Mouse (Mus musculus): ENCODE measurements around the gene Hbb-bh2. TPM values are rescaled to one million over a fixed set of nuclear protein-coding genes. Genes with fewer than 3 reads are reported as not detected.

Gene Hbb-bh2
- total and polyA plus RNA-seq, 3 experiments = not detected

DNA sequence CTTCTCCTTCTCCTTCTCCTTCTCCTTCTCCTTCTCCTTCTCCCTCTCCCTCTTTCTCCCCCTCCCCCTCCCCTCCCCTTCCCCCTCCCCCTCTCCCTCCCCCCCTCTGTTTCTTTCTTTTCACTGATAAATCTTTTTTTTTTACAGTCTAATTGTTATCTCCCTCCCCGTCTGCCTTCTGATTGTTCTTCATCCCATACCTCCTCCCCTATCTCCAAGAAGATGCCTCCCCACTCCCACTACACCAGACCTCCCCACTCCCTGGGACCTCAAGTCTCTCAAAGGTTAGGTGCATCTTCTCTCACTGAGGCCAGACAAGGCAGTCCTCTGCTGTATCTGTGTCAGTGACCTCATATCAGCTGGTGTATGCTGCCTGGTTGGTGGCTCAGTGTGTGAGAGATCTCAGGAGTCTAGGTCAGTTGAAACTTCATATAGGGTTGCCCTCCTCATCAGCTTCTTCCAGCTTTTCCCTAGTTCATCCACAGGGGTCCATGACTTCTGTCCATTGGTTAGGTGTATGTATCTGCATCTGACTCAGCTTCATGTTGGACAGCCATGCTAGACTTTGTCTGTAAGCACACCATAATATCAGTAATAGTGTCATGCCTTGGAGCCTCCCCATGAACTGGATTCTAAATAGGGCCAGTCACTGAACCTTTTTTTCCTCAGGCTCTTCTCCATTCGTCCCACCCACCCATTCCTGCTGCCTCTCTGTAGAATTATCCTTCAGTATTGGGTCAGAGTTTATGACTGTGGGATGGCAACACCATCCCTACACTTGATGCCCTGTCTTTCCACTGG is 4.4 kb upstream of the Hbb-bh2 start:
- Histone ChIP-seq H3K27me3 (ENCODE audit: control insufficient read depth in 1 of 2, insufficient read depth in 2 of 2, low read length in 2 of 2) (no peaks in the 10 kb centered on the region), H3K9me3 (replicated peaks; ENCODE audit: insufficient read depth, low read length) (no peaks in the 10 kb centered on the region), H3K4me1 (ENCODE audit: control insufficient read depth in 1 of 2, insufficient read depth in 2 of 2, low read length in 2 of 2) (peaks cover 4 to 9% of the 10 kb centered on the region in 2 experiments), H3K36me3 (ENCODE audit: control insufficient read depth in 1 of 2, insufficient read depth in 2 of 2, low read length in 2 of 2) (peaks cover 0 to 4% of the 10 kb centered on the region in 2 experiments; a peak in 2 of 4 replicates), H3K27ac (ENCODE audit: control insufficient read depth, low read depth, low read length) (no peak overlapping the region), H3K9ac (ENCODE audit: control insufficient read depth, low read depth, low read length, poor library complexity, severe bottlenecking) (no peak overlapping the region), H3K4me3 (ENCODE audit: control insufficient read depth in 1 of 2, insufficient read depth in 1 of 2, low read depth in 2 of 2, low read length in 2 of 2) (no peak overlapping the region), H3K79me2 (ENCODE audit: control insufficient read depth, insufficient read depth, low read length, poor library complexity) (no peaks in the 10 kb centered on the region)
- TF ChIP-seq MAX (IDR thresholded peaks at IDR 0.05; ENCODE audit: low read length) (no peak), ELF1 (IDR thresholded peaks at IDR 0.05; ENCODE audit: low read depth, low read length) (no peak), MXI1 (IDR thresholded peaks at IDR 0.05; ENCODE audit: low read depth, low read length) (no peak), ZMIZ1 (IDR thresholded peaks at IDR 0.05; ENCODE audit: low read depth, low read length) (no peak), ZC3H11A (IDR thresholded peaks at IDR 0.05; ENCODE audit: low read depth, low read length) (no peak), UBTF (IDR thresholded peaks at IDR 0.05; ENCODE audit: borderline replicate concordance, insufficient read depth, low read depth, low read length) (no peak), MAZ (IDR thresholded peaks at IDR 0.05; ENCODE audit: low read depth, low read length) (no peak), POLR2AphosphoS2 (IDR thresholded peaks at IDR 0.05; ENCODE audit: low read length) (no peak), MEF2A (IDR thresholded peaks at IDR 0.05; ENCODE audit: extremely low read depth, insufficient replicate concordance, low read depth, low read length, poor library complexity, severe bottlenecking) (no peak), GATA1 (IDR thresholded peaks at IDR 0.05; ENCODE audit: low read depth, low read length) (no peak), HCFC1 (IDR thresholded peaks at IDR 0.05; ENCODE audit: low read depth, low read length) (no peak), MYC (IDR thresholded peaks at IDR 0.05; ENCODE audit: low read depth, low read length) (no peak), EP300 (IDR thresholded peaks at IDR 0.05; ENCODE audit: low read depth in 1 of 2, low read length in 2 of 2) (peak in 1 of 2 experiments; percentile 33; a peak in 1 of 4 replicates), ZNF384 (IDR thresholded peaks at IDR 0.05; ENCODE audit: low read depth, low read length) (0 out of 2 replicates have a peak, but pooled peaks have one; percentile 37), RCOR1 (IDR thresholded peaks at IDR 0.05; ENCODE audit: low read depth, low read length) (0 out of 2 replicates have a peak, but pooled peaks have one; percentile 10), BHLHE40 (IDR thresholded peaks at IDR 0.05; ENCODE audit: borderline replicate concordance, low read depth, low read length) (no peak), NELFE (IDR thresholded peaks at IDR 0.05; ENCODE audit: low read depth, low read length) (no peak), TCF12 (IDR thresholded peaks at IDR 0.05; ENCODE audit: low read depth, low read length) (no peak), TAL1 (IDR thresholded peaks at IDR 0.05; ENCODE audit: low read length) (no peak), USF2 (IDR thresholded peaks at IDR 0.05; ENCODE audit: borderline replicate concordance in 1 of 2, insufficient read depth in 1 of 2, low read depth in 1 of 2, low read length in 2 of 2) (no peak), E2F4 (IDR thresholded peaks at IDR 0.05; ENCODE audit: borderline replicate concordance, low read depth, low read length) (no peak), MAFK (IDR thresholded peaks at IDR 0.05; ENCODE audit: borderline replicate concordance, low read depth, low read length) (no peak)
- no peak for DNase-seq (ENCODE audit: low read depth, low spot score)

Measured in MEL (cell line).